Mouse (Mus musculus) embryonic facial prominence, embryonic 13.5 days (tissue): ENCODE data around the gene Lims1. TPM values are rescaled to one million over a fixed set of nuclear protein-coding genes. Genes with fewer than 3 reads are reported as not detected.

ENCODE experiments used
- ATAC-seq: fragments of 200-750 bp; cut with Nextera tagmentation; 2 replicates; pipeline ENCODE4 v1.8.0; 2017; ENCODE audit warnings: low read depth; ENCODE audit not compliant: insufficient number of reproducible peaks, insufficient read depth, low FRiP score, low TSS enrichment
- H3K27ac ChIP-seq: fragments of 300-500 bp; sonication (generic); 2 replicates; pipeline ENCODE4 v1.5.1; 2015; ENCODE audit warnings: moderate library complexity, mild to moderate bottlenecking, inconsistent platforms
- H3K27me3 ChIP-seq: fragments of 300-500 bp; sonication (generic); 2 replicates; pipeline ENCODE4 v1.6.1; 2015; ENCODE audit warnings: mild to moderate bottlenecking, inconsistent platforms
- H3K36me3 ChIP-seq: fragments of 300-500 bp; sonication (generic); 2 replicates; pipeline ENCODE4 v1.6.1; 2015; ENCODE audit warnings: mild to moderate bottlenecking, inconsistent platforms
- H3K4me1 ChIP-seq: fragments of 300-500 bp; sonication (generic); 2 replicates; pipeline ENCODE4 v1.6.1; 2015; ENCODE audit warnings: inconsistent platforms
- H3K4me2 ChIP-seq: fragments of 300-500 bp; sonication (generic); 2 replicates; pipeline ENCODE4 v1.6.1; 2015; ENCODE audit warnings: moderate library complexity, mild to moderate bottlenecking, inconsistent platforms
- H3K4me3 ChIP-seq: fragments of 300-500 bp; sonication (generic); 2 replicates; pipeline ENCODE4 v1.5.1; 2015; ENCODE audit warnings: mild to moderate bottlenecking, inconsistent platforms
- H3K9ac ChIP-seq: fragments of 300-500 bp; sonication (generic); 2 replicates; pipeline ENCODE4 v1.6.1; 2015; ENCODE audit warnings: mild to moderate bottlenecking, inconsistent platforms
- H3K9me3 ChIP-seq: fragments of 300-500 bp; sonication (generic); 2 replicates; pipeline ENCODE4 v1.6.1; 2016; ENCODE audit warnings: inconsistent platforms
- WGBS: fragments of 180-500 bp; shearing (Covaris S2); methylation state at CpG from one replicate; pipeline ENCODE4 v1.1.7; 2015; ENCODE audit warnings: mixed read lengths; 5-methylcytosine and 5-hydroxymethylcytosine counted together
- polyA plus RNA-seq: library from polyadenylated mRNA; unstranded; fragments of >200 nt; fragmentation: Nextera tagmentation; extraction: Ambion mirVana; gene quantifications from 2 replicates; pipeline ENCODE4 v1.2.1, GENCODE M21; 2015

Gene Lims1
- polyA plus RNA-seq, 1 experiment from 2014 or later = 126 TPM

DNA sequence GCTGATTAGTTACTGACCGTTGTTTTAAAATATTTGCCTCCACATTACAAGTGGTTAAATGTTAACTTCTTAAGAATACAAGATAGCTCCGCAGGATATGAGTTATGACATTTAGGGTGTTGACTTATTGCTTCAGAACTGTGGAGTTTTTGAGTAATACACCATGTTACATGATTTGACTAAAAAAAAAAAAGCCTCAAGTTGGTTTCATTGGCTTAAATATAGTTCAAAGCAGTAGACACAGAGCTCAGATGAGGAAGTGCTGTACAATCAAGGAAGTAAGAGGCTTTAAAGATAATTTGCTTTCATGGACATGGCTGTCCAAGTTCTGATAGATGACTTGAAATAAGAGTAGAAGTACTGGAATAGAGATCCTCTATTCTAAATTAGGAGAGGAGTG is 28.4 kb downstream of the Lims1 start:
- Histone ChIP-seq H3K27me3 (no peaks in the 10 kb centered on the region), H3K4me2 (no peak overlapping the region), H3K4me1 (no peaks in the 10 kb centered on the region), H3K9ac (no peak overlapping the region), H3K9me3 (no peaks in the 10 kb centered on the region), H3K4me3 (no peak overlapping the region), H3K36me3 (0 out of 2 replicates have a peak, but pooled peaks cover 3% of the 10 kb centered on the region), H3K27ac (no peak overlapping the region)
- no peak for ATAC-seq
- WGBS = 90% methylated on average over 2 of the region's 2 CpGs

DNA sequence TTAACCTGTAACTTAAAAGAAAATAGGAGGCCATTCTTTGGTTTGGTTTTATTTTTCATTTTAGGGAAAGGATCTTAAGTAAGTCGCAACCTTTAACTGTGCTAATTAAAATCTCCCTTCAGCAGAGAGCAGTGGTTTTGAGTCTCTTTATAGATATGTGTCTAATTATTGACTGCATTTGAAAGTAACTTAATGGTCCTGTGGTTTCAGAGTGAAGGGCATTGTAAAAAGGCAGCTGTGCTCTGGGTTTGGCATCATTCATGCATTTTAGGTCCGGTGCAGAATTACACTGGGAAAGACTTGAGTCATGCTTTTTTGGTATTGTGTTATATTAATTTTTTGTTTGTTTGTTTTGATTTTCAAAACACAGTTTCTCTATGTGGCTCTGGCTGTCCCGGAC is 29.1 kb downstream of the Lims1 start:
- Histone ChIP-seq H3K9ac (no peak overlapping the region), H3K9me3 (no peaks in the 10 kb centered on the region), H3K4me3 (no peak overlapping the region), H3K36me3 (0 out of 2 replicates have a peak, but pooled peaks cover 3% of the 10 kb centered on the region), H3K27me3 (no peaks in the 10 kb centered on the region), H3K27ac (no peak overlapping the region), H3K4me1 (no peaks in the 10 kb centered on the region), H3K4me2 (no peak overlapping the region)
- WGBS = 71% methylated on average over 3 of the region's 3 CpGs
- no peak for ATAC-seq

DNA sequence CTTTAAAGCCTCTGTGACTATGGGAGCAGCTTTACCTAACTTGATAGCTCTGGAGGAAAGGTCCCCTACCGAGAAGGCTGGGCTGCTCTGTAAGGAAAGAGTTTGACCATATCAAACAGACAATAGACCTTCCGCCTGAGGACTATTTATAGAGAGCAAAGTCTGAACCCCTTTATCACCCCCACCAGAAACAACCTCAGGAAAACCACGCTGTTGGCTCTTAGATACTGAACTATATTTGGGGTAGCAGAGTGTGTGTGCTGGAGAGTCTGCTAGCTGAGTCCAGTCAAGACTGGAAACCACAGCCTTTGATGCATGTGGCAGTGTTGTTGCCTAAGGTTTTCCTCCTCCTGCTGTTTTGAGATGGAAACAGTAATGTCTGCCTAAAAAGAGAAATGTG is 31.3 kb downstream of the Lims1 start:
- Histone ChIP-seq H3K27me3 (no peaks in the 10 kb centered on the region), H3K4me2 (no peak overlapping the region), H3K4me3 (no peak overlapping the region), H3K4me1 (no peaks in the 10 kb centered on the region), H3K9me3 (no peaks in the 10 kb centered on the region), H3K36me3 (0 out of 2 replicates have a peak, but pooled peaks cover 3% of the 10 kb centered on the region), H3K9ac (no peak overlapping the region), H3K27ac (no peak overlapping the region)
- ATAC-seq = no peak
- 38% methylated on average over 3 of the region's 3 CpGs for WGBS

DNA sequence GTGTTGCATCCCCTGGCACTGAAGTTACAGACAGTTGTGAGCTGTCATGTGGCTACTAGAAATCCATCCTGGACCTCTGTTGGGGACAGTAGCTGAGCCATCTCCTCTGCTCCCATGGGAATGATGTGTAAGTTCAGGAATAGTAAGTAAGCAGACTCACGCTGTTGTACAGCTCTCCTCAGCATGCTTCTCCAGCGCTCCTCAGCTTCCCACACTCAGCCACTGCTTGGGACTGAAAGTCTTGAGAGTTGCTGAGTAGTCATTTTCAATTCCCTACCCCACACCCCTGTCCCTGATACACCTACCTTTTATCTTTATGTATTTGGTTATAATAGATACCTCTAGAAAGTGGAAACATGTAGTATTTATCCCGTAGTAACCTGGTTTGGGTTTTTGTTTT is 33.2 kb downstream of the Lims1 start:
- Histone ChIP-seq H3K4me3 (no peak overlapping the region), H3K4me1 (no peaks in the 10 kb centered on the region), H3K36me3 (no peaks in the 10 kb centered on the region), H3K27me3 (no peaks in the 10 kb centered on the region), H3K27ac (no peak overlapping the region), H3K9ac (no peak overlapping the region), H3K9me3 (no peaks in the 10 kb centered on the region), H3K4me2 (no peak overlapping the region)
- 90% methylated on average over 3 of the region's 3 CpGs for WGBS
- no peak for ATAC-seq

- no peaks in the 10 kb centered on the region for H3K36me3 ChIP-seq
- H3K9ac ChIP-seq = no peak overlapping the region
- no peak overlapping the region for H3K27ac ChIP-seq
- no peaks in the 10 kb centered on the region for H3K27me3 ChIP-seq
- no peak overlapping the region for H3K4me3 ChIP-seq
- H3K4me2 ChIP-seq = no peak overlapping the region
- no peak for ATAC-seq
- no peaks in the 10 kb centered on the region for H3K9me3 ChIP-seq
- 83% methylated on average over 2 of the region's 2 CpGs for WGBS
- peaks cover 3% of the 10 kb centered on the region; the same call in 1 of the 2 replicates for H3K4me1 ChIP-seq
These were observed 35.9 kb downstream of the Lims1 start for GRCm38 (mm10) chr10:58359123-58359522.

DNA sequence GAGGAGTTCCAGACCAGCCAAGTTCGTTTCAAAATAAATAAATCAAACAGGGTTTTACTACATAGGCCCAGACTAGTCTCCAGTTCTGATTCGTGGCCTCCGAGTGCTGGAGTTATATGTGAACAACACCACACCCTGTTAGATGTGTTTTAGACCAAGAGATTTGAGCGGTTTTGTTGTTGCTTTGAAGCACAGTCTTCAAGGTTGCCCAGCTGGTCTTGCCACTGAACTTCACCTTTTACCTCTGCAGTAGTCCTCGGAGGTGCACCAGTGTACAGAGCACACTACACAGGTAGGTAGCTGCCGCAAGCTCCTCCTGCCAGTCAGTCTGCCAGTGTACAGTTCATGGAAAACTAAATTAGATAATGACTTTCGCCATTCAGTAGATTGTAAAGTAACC is 36.7 kb downstream of the Lims1 start:
- H3K27me3 ChIP-seq = no peaks in the 10 kb centered on the region
- WGBS = 84% methylated on average over 7 of the region's 7 CpGs
- peaks cover 3% of the 10 kb centered on the region; the same call in 1 of the 2 replicates for H3K4me1 ChIP-seq
- no peaks in the 10 kb centered on the region for H3K9me3 ChIP-seq
- no peak overlapping the region for H3K9ac ChIP-seq
- H3K36me3 ChIP-seq = no peaks in the 10 kb centered on the region
- ATAC-seq = no peak
- no peak overlapping the region for H3K27ac ChIP-seq
- H3K4me2 ChIP-seq = no peak overlapping the region
- no peak overlapping the region for H3K4me3 ChIP-seq

DNA sequence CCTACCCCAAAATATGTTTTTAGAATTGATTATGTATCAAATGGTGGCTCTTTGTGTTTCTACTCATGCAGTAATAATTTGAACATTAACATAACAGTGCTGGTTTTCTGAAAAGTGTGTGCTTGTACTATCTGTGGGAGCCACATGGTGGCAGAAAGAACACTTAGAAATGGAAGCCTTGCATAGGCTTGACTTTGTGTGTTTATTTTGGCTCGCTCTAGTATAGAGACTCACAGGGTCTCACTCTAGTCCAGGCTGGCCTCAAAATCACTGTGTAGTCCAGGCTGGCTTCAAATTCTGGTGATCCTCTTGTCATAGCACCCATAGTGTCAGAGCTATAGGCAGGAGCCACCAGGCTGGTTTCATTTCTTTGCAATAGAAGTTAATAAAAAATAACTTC is 39.5 kb downstream of the Lims1 start:
- Histone ChIP-seq H3K4me1 (peaks cover 3% of the 10 kb centered on the region; the same call in 1 of the 2 replicates), H3K4me2 (no peak overlapping the region), H3K9me3 (no peaks in the 10 kb centered on the region), H3K4me3 (no peak overlapping the region), H3K36me3 (no peaks in the 10 kb centered on the region), H3K9ac (no peak overlapping the region), H3K27ac (no peak overlapping the region), H3K27me3 (no peaks in the 10 kb centered on the region)
- 86% methylated on average over 1 of the region's 1 CpGs for WGBS
- ATAC-seq = no peak

DNA sequence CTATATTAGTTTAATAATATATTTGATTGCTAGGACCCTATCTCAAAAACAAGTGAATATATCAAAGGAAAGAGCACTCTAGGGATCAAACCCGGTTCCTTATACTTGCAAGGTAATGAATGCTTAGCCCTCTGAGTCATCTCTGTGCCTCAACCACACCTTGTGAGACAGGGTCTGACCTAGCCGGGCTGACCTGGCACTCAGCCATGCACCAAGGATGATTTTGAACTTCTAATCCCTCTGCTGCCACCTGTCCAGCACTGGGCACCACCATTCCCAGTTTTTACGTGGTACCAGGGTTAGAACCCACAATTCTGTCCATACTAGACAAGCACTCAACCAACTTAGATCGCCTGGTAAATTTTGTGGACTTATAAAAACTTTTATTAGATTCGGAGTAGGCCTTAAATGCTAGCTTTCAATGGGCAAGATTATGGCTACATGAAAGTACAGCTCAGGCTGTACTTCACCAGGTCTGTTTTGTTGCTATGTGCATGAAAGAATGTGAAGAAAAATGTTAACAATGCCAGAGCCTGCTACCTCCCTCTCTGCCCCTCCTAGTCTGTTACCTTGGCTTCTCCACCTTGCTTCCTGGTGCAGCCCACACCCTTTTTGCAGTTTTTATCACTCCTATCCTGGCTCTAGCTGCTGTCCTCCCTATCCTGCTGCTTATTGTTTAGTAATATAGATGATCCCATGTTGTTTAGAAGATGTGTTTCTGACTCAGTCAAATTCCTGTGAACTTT is 41.7 kb downstream of the Lims1 start:
- H3K9me3 ChIP-seq = no peaks in the 10 kb centered on the region
- no peak overlapping the region for H3K9ac ChIP-seq
- 81% methylated on average over 5 of the region's 5 CpGs for whole genome bisulfite sequencing
- peaks cover 3% of the 10 kb centered on the region; the same call in 1 of the 2 replicates for H3K4me1 ChIP-seq
- H3K27me3 ChIP-seq = no peaks in the 10 kb centered on the region
- no peak overlapping the region for H3K27ac ChIP-seq
- H3K4me2 ChIP-seq = no peak overlapping the region
- no peak for ATAC-seq
- no peaks in the 10 kb centered on the region for H3K36me3 ChIP-seq
- H3K4me3 ChIP-seq = no peak overlapping the region

DNA sequence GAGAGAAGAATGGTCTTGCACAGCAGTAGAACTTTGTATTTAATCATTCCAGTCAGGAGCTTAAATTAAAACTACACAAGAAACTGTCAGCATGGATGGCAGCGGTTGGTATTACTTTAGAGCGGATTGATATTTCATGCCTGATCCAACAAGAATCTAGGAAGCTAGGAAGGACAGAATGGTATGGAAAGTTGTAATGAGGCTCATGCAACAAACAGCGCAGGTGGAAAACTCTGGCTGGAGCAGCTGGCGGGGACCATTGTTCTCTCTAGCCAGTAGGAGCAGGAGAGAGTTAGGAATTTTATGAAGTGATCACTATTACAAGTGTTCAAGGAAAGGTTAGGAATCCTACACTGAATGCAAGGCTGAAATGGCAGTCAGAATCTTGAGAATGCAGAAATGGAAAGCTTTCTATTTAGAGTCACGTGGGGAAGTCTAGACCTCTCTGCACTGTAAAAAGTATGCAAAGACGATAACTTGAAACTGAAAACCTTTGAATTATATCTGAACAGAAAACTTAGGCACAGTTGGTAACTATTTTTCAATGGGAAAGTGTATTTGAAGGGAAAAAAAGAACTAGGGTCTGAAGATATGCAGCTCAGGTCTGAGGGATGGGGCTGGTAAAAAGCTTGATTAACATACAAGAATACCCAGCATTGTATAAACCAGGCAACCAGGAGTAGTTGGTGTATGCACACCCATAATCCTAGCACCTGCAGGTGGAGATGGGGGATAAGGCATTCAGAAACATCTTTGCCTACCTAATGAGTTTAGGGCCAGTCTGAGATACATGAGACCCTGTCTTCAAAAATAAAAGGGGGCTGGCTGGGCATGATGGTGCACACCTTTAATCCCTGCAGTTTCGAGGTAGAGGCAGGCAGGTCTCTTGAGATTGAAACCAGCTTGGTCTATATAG is 45.8 kb downstream of the Lims1 start:
- Histone ChIP-seq H3K4me1 (peaks cover 9% of the 10 kb centered on the region), H3K36me3 (no peaks in the 10 kb centered on the region), H3K9ac (no peak overlapping the region), H3K4me2 (no peak overlapping the region), H3K9me3 (no peaks in the 10 kb centered on the region), H3K27me3 (no peaks in the 10 kb centered on the region), H3K4me3 (no peak overlapping the region), H3K27ac (no peak overlapping the region)
- 82% methylated on average over 7 of the region's 7 CpGs for WGBS
- no peak for ATAC-seq

- ATAC-seq = no peak
- 45% methylated on average over 3 of the region's 3 CpGs for WGBS
These were observed 46.4 kb downstream of the Lims1 start for GRCm38 (mm10) chr10:58369707-58370093.

GRCm38 (mm10) chr10:58370143-58370542 is 46.9 kb downstream of the Lims1 start:
- Histone ChIP-seq H3K4me3 (no peak overlapping the region), H3K4me2 (no peak overlapping the region), H3K27me3 (no peaks in the 10 kb centered on the region), H3K9me3 (no peaks in the 10 kb centered on the region), H3K27ac (no peak overlapping the region; the same call in 1 of the 2 replicates), H3K36me3 (no peaks in the 10 kb centered on the region), H3K4me1 (peaks cover 9% of the 10 kb centered on the region), H3K9ac (no peak overlapping the region)
- ATAC-seq = no peak

More at GRCm38 (mm10) chr10:58369707-58370093, 46.4 kb downstream of the Lims1 start:
- H3K36me3 ChIP-seq = no peaks in the 10 kb centered on the region
- no peak overlapping the region for H3K27ac ChIP-seq
- H3K9ac ChIP-seq = no peak overlapping the region
- no peak overlapping the region for H3K4me2 ChIP-seq
- no peak overlapping the region for H3K4me3 ChIP-seq
- H3K4me1 ChIP-seq = peaks cover 9% of the 10 kb centered on the region
- no peaks in the 10 kb centered on the region for H3K9me3 ChIP-seq
- H3K27me3 ChIP-seq = no peaks in the 10 kb centered on the region

- H3K27ac ChIP-seq = peak overlapping the region; percentile 23
These were observed 47.3 kb downstream of the Lims1 start for GRCm38 (mm10) chr10:58370559-58370958.

More at GRCm38 (mm10) chr10:58370559-58370958, 47.3 kb downstream of the Lims1 start:
- Histone ChIP-seq H3K27me3 (no peaks in the 10 kb centered on the region), H3K4me1 (peaks cover 9% of the 10 kb centered on the region), H3K9me3 (no peaks in the 10 kb centered on the region), H3K36me3 (no peaks in the 10 kb centered on the region), H3K4me2 (no peak overlapping the region), H3K4me3 (no peak overlapping the region), H3K9ac (no peak overlapping the region)
- ATAC-seq = no peak
